Mouse (Mus musculus): ENCODE results near the gene Fam78a. TPM values are rescaled to one million over a fixed set of nuclear protein-coding genes. Genes with fewer than 3 reads are reported as not detected.

The Fam78a gene
- polyA plus RNA-seq, 1 experiment from 2014 or later = 0.82 TPM

DNA sequence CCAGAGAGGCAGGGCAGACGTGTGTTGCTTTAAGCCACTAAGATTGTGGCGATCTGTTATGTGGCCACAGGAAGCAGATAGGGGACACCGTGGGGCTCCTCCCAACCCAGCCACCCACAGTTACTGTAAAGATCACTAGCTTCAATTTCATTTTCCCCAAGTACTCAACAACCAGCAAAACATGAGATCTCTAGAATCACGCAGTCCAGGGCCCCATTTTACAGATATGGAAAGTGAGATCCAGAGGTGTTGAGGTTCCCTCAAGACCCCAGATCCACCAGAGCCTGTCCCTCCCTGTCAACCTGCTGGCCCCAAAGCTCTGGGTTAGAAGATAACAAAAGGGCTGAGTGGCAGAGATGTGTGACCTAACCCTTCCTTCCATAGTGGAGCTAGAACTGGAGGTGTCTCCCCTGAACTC lies 31.2 kb upstream of the Fam78a start:
- no peaks in the 10 kb centered on the region for H3K4me1 ChIP-seq (replicated peaks; ENCODE audit: insufficient read depth, low read length)

DNA sequence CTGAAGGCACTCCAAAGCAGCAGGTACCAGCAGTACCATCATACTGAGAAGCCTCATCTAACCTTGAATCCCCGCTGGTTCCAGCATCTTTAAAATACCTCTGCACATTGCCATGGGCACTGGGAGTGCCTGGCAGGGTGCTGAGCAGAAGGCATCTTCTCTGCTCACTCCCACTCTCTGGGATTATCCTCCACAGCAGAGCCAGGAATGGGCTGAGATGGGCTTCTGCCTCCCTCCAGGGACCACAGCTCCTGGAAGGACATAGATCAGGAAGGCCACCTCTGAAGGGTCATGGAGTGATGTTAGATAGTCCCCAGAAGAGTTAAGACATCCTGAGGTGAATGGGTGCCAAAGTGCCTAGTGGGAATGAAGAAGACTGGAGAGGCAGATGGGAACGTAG lies 27.9 kb upstream of the Fam78a start:
- H3K9ac ChIP-seq (ENCODE audit: low read depth, low read length) = no peak overlapping the region
- no peak for DNase-seq (ENCODE audit: low spot score)
- ATAC-seq (replicated peaks; ENCODE audit: low FRiP score, low read depth) = no peak
- no peak overlapping the region for H3K4me2 ChIP-seq (ENCODE audit: low read length)
- no peak overlapping the region for H3K4me3 ChIP-seq (replicated peaks; ENCODE audit: low read depth, low read length)
- WGBS = 63% methylated on average over 2 of the region's 2 CpGs
- no peak overlapping the region for H3K27ac ChIP-seq
- TF ChIP-seq CTCF (IDR thresholded peaks at IDR 0.05; ENCODE audit: low read depth) = no peak
- no peaks in the 10 kb centered on the region for H3K4me1 ChIP-seq (replicated peaks; ENCODE audit: insufficient read depth, low read length)
- no peaks in the 10 kb centered on the region for H3K36me3 ChIP-seq (ENCODE audit: insufficient read depth, low read length)
- no peaks in the 10 kb centered on the region for H3K9me3 ChIP-seq (replicated peaks; ENCODE audit: low read length)
- H3K27me3 ChIP-seq (ENCODE audit: insufficient read depth, low read length) = no peaks in the 10 kb centered on the region

More for the DNA sequence above, 31.2 kb upstream of the Fam78a start:
- Histone ChIP-seq H3K4me3 (replicated peaks; ENCODE audit: low read depth, low read length) (no peak overlapping the region), H3K4me2 (ENCODE audit: low read length) (no peak overlapping the region), H3K9ac (ENCODE audit: low read depth, low read length) (no peak overlapping the region), H3K27me3 (ENCODE audit: insufficient read depth, low read length) (no peaks in the 10 kb centered on the region), H3K36me3 (ENCODE audit: insufficient read depth, low read length) (no peaks in the 10 kb centered on the region), H3K9me3 (replicated peaks; ENCODE audit: low read length) (no peaks in the 10 kb centered on the region), H3K27ac (no peak overlapping the region)
- no peak for TF ChIP-seq CTCF (IDR thresholded peaks at IDR 0.05; ENCODE audit: low read depth)
- DNase-seq (ENCODE audit: low spot score) (no peak), ATAC-seq (replicated peaks; ENCODE audit: low FRiP score, low read depth) (no peak)
- WGBS = 92% methylated on average over 4 of the region's 4 CpGs

GRCm38 (mm10) chr2:32111268-32111667 lies 26.6 kb upstream of the Fam78a start:
- ATAC-seq (replicated peaks; ENCODE audit: low FRiP score, low read depth) (no peak), DNase-seq (ENCODE audit: low spot score) (no peak)
- WGBS = 88% methylated on average over 1 of the region's 1 CpGs
- no peak overlapping the region for H3K27ac ChIP-seq
- no peaks in the 10 kb centered on the region for H3K9me3 ChIP-seq (replicated peaks; ENCODE audit: low read length)
- no peak for TF ChIP-seq CTCF (IDR thresholded peaks at IDR 0.05; ENCODE audit: low read depth)
- H3K9ac ChIP-seq (ENCODE audit: low read depth, low read length) = no peak overlapping the region
- no peaks in the 10 kb centered on the region for H3K4me1 ChIP-seq (replicated peaks; ENCODE audit: insufficient read depth, low read length)
- no peak overlapping the region for H3K4me3 ChIP-seq (replicated peaks; ENCODE audit: low read depth, low read length)
- H3K36me3 ChIP-seq (ENCODE audit: insufficient read depth, low read length) = no peaks in the 10 kb centered on the region
- no peaks in the 10 kb centered on the region for H3K27me3 ChIP-seq (ENCODE audit: insufficient read depth, low read length)
- H3K4me2 ChIP-seq (ENCODE audit: low read length) = no peak overlapping the region

DNA sequence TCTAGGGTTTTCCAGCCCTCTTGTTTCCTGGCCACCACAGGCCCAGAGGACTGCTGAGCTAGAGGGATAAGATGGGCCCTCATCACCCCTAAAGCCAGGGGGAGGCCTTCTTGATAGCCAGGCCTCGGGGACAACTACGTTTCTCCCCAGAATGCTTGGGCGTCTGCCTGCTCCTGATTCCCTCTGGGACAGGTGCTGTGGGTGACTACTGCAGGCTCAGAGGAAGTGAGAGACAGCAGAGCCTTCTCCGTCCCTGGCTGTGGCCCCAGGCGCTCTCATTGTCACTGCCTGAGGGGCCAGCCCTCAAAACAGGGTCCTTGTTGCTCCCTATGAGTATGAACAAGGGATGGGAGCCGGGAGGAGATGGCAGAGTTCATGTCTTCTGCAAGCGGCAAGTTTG lies 21.3 kb upstream of the Fam78a start:
- H3K27ac ChIP-seq = no peak overlapping the region
- no peaks in the 10 kb centered on the region for H3K9me3 ChIP-seq (replicated peaks; ENCODE audit: low read length)
- no peak overlapping the region for H3K4me3 ChIP-seq (replicated peaks; ENCODE audit: low read depth, low read length)
- no peak for TF ChIP-seq CTCF (IDR thresholded peaks at IDR 0.05; ENCODE audit: low read depth)
- no peak overlapping the region for H3K4me2 ChIP-seq (ENCODE audit: low read length)
- no peaks in the 10 kb centered on the region for H3K4me1 ChIP-seq (replicated peaks; ENCODE audit: insufficient read depth, low read length)
- H3K27me3 ChIP-seq (ENCODE audit: insufficient read depth, low read length) = no peaks in the 10 kb centered on the region
- 81% methylated on average over 7 of the region's 7 CpGs for WGBS
- no peak for DNase-seq (ENCODE audit: low spot score)
- H3K36me3 ChIP-seq (ENCODE audit: insufficient read depth, low read length) = no peaks in the 10 kb centered on the region
- ATAC-seq (replicated peaks; ENCODE audit: low FRiP score, low read depth) = no peak
- H3K9ac ChIP-seq (ENCODE audit: low read depth, low read length) = no peak overlapping the region

- Histone ChIP-seq H3K9ac (ENCODE audit: low read depth, low read length) (no peak overlapping the region), H3K4me2 (ENCODE audit: low read length) (no peak overlapping the region), H3K9me3 (replicated peaks; ENCODE audit: low read length) (no peaks in the 10 kb centered on the region), H3K4me3 (replicated peaks; ENCODE audit: low read depth, low read length) (no peak overlapping the region), H3K27ac (no peak overlapping the region), H3K27me3 (ENCODE audit: insufficient read depth, low read length) (no peaks in the 10 kb centered on the region), H3K4me1 (replicated peaks; ENCODE audit: insufficient read depth, low read length) (no peaks in the 10 kb centered on the region), H3K36me3 (ENCODE audit: insufficient read depth, low read length) (no peaks in the 10 kb centered on the region)
- WGBS = 44% methylated on average over 16 of the region's 16 CpGs
- ATAC-seq (replicated peaks; ENCODE audit: low FRiP score, low read depth) (no peak), DNase-seq (ENCODE audit: low spot score) (no peak)
- no peak for TF ChIP-seq CTCF (IDR thresholded peaks at IDR 0.05; ENCODE audit: low read depth)
These were observed 20.7 kb upstream of the Fam78a start for GRCm38 (mm10) chr2:32105117-32105913.

DNA sequence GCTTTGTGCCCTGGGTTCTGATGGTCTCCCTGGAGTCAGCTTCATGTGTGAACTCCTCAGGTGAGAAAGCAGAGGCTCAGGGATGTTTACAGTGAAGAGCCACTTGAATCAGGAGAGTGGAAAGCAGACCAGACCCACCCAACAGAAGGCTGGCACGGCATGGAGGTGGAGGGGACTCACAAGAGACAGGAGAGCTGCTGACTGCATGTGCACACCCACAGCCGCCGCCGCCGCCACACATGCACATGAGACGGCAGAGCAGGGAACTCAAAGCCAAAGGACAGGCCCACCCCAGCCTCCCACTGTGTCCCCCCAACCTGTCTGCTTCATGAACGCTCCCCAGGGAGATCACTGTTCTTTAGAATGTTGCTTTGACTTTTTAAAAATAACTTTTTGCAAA lies 19.5 kb upstream of the Fam78a start:
- no peaks in the 10 kb centered on the region for H3K4me1 ChIP-seq (replicated peaks; ENCODE audit: insufficient read depth, low read length)
- DNase-seq (ENCODE audit: low spot score) (no peak), ATAC-seq (replicated peaks; ENCODE audit: low FRiP score, low read depth) (no peak)
- 81% methylated on average over 7 of the region's 7 CpGs for WGBS
- no peaks in the 10 kb centered on the region for H3K36me3 ChIP-seq (ENCODE audit: insufficient read depth, low read length)
- H3K27ac ChIP-seq = no peak overlapping the region
- no peak overlapping the region for H3K9ac ChIP-seq (ENCODE audit: low read depth, low read length)
- H3K4me2 ChIP-seq (ENCODE audit: low read length) = no peak overlapping the region
- H3K9me3 ChIP-seq (replicated peaks; ENCODE audit: low read length) = no peaks in the 10 kb centered on the region
- no peak overlapping the region for H3K4me3 ChIP-seq (replicated peaks; ENCODE audit: low read depth, low read length)
- TF ChIP-seq CTCF (IDR thresholded peaks at IDR 0.05; ENCODE audit: low read depth) = no peak
- H3K27me3 ChIP-seq (ENCODE audit: insufficient read depth, low read length) = no peaks in the 10 kb centered on the region

Data from kidney, postnatal 0 days (tissue).